Mouse (Mus musculus) liver, embryonic 14.5 days (tissue): ENCODE data around the gene Svs1.

Experiments used
- CTCF ChIP-seq: IDR thresholded peaks from 2 replicates; pipeline ENCODE4 v1.5.1; 2016; ENCODE audit warnings: antibody characterized with exemption, low read depth, control low read depth
- EP300 ChIP-seq: IDR thresholded peaks from 2 replicates; pipeline ENCODE4 v1.6.1; 2016; ENCODE audit warnings: antibody characterized with exemption, low read depth

DNA sequence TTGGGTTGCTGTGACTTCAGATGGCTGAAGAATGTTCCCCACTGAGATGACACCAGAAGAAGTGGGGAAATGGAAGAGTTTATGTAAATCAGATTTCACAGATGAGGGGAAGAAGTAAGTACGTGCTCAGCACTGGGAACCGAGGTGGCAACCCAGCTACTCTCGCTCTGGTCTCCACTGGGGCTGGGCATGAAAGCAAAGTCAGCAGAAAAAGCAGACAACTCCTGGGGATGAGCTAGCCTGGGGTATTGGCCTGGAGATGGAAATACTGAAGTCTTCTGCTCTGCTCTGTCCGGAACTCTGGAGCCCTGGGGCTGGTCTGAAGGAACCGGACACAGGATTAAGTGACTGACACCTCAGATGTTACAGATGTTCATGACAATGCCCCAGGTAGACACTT lies 32.5 kb upstream of the Svs1 start:
- no peak for TF ChIP-seq CTCF
- no peak for TF ChIP-seq EP300
